Mouse (Mus musculus) CH12.LX (cell line): ENCODE measurements at regions not wholly inside any gene's neighbourhood (a gene's known extent, or its start where the extent isn't known, plus 50 kb on each side); places are given as distances from the start of the nearest gene placed in this dataset.

ENCODE experiments used
- DNase-seq: peaks from one replicate; pipeline ENCODE4 v3.0.0-alpha.2; 2013; ENCODE audit errors: extremely low read depth
- H3K27ac ChIP-seq: 2 replicates; pipeline ENCODE4 v1.5.1; 2012; ENCODE audit warnings: low read depth, mild to moderate bottlenecking, control low read depth, moderate library complexity; ENCODE audit not compliant: insufficient read depth
- H3K27me3 ChIP-seq: replicated peaks from 2 replicates; pipeline ENCODE3; 2012; ENCODE audit warnings: inconsistent platforms
- H3K36me3 ChIP-seq, 2 experiments: replicated peaks in 1 of 2; 2 replicates each; pipeline versions ENCODE3 to v1.6.1; 2012; ENCODE audit warnings: inconsistent platforms in 1 of 2, low read length in 1 of 2, mild to moderate bottlenecking in 1 of 2, mixed read lengths in 1 of 2, moderate library complexity in 1 of 2; ENCODE audit not compliant: control insufficient read depth in 1 of 2, insufficient read depth in 1 of 2
- H3K4me1 ChIP-seq, 2 experiments: 2 replicates each; pipeline ENCODE4 v1.6.1; 2012; ENCODE audit warnings: inconsistent platforms in 1 of 2, moderate library complexity in 1 of 2; ENCODE audit not compliant: insufficient read depth in 2 of 2, control insufficient read depth in 1 of 2
- H3K4me2 ChIP-seq: 2 replicates; pipeline ENCODE4 v1.6.1; 2012; ENCODE audit warnings: low read depth, mild to moderate bottlenecking, control low read depth; ENCODE audit not compliant: poor library complexity, insufficient read depth, severe bottlenecking
- H3K4me3 ChIP-seq, 3 experiments: fragments of 150-350 bp in 1 of 3; sonication (generic) in 1 of 3; replicated peaks in 1 of 3; 2 replicates each; pipeline versions ENCODE3 to v1.5.1; 2011 to 2012; ENCODE audit warnings: low read depth in 2 of 3, low read length in 2 of 3, mild to moderate bottlenecking in 2 of 3, moderate library complexity in 2 of 3, control low read depth in 1 of 3, improper control_type of control experiment in 1 of 3, inconsistent platforms in 1 of 3, mixed read lengths in 1 of 3; ENCODE audit not compliant: poor library complexity in 1 of 3
- H3K79me2 ChIP-seq: replicated peaks from 2 replicates; pipeline ENCODE4 v1.6.1; 2012; ENCODE audit warnings: mild to moderate bottlenecking, moderate library complexity; ENCODE audit not compliant: control insufficient read depth, poor library complexity, insufficient read depth, severe bottlenecking; ENCODE audit errors: extremely low read depth
- H3K9ac ChIP-seq: 2 replicates; pipeline ENCODE4 v1.6.1; 2012; ENCODE audit warnings: low read depth, mild to moderate bottlenecking, control low read depth, moderate library complexity; ENCODE audit not compliant: insufficient read depth
- H3K9me3 ChIP-seq: replicated peaks from 2 replicates; pipeline ENCODE3; 2012; ENCODE audit warnings: low read length, inconsistent platforms, mixed read lengths
- CHD1 ChIP-seq: IDR thresholded peaks from 2 replicates; pipeline ENCODE4 v1.6.1; 2012; ENCODE audit warnings: low read depth, low read length, improper control_type of control experiment, inconsistent platforms
- CHD2 ChIP-seq: IDR thresholded peaks from 2 replicates; pipeline ENCODE4 v1.6.1; 2011; ENCODE audit warnings: low read length, improper control_type of control experiment
- CTCF ChIP-seq, 2 experiments: IDR thresholded peaks in 1 of 2; conservative IDR thresholded peaks in 1 of 2; 2 replicates each; pipeline ENCODE4 v1.5.1; 2011 to 2012; ENCODE audit warnings: low read depth in 2 of 2, low read length in 2 of 2, improper control_type of control experiment in 1 of 2, inconsistent platforms in 1 of 2, mild to moderate bottlenecking in 1 of 2, moderate library complexity in 1 of 2
- ELF1 ChIP-seq: IDR thresholded peaks from 2 replicates; pipeline ENCODE4 v1.6.1; 2014; ENCODE audit warnings: low read depth, mild to moderate bottlenecking, inconsistent platforms, low read length, improper control_type of control experiment
- ETS1 ChIP-seq: conservative IDR thresholded peaks from 2 replicates; pipeline ENCODE4 v1.6.1; 2012; ENCODE audit warnings: low read depth, mild to moderate bottlenecking, inconsistent platforms, low read length, improper control_type of control experiment, moderate library complexity
- JUN ChIP-seq: IDR thresholded peaks from 2 replicates; pipeline ENCODE4 v1.6.1; 2011; ENCODE audit warnings: low read depth, mild to moderate bottlenecking, low read length, improper control_type of control experiment, moderate library complexity; ENCODE audit not compliant: insufficient read depth
- JUND ChIP-seq: conservative IDR thresholded peaks from 2 replicates; pipeline ENCODE4 v1.6.1; 2011; ENCODE audit warnings: low read depth, low read length, improper control_type of control experiment
- MAFK ChIP-seq: IDR thresholded peaks from 2 replicates; pipeline ENCODE4 v1.6.1; 2011; ENCODE audit warnings: low read length, improper control_type of control experiment; ENCODE audit not compliant: insufficient replicate concordance
- NELFE ChIP-seq: IDR thresholded peaks from 2 replicates; pipeline ENCODE4 v1.6.1; 2011; ENCODE audit warnings: low read depth, low read length, improper control_type of control experiment
- NRF1 ChIP-seq: IDR thresholded peaks from 2 replicates; pipeline ENCODE4 v1.6.1; 2014; ENCODE audit warnings: low read depth, mild to moderate bottlenecking, inconsistent platforms, low read length, improper control_type of control experiment, moderate library complexity
- PAX5 ChIP-seq: IDR thresholded peaks from 2 replicates; pipeline ENCODE4 v1.6.1; 2012; ENCODE audit warnings: low read length, inconsistent platforms, mixed read lengths
- POLR2AphosphoS2 ChIP-seq: IDR thresholded peaks from 2 replicates; pipeline ENCODE4 v1.6.1; 2011; ENCODE audit warnings: low read depth, low read length, improper control_type of control experiment
- RAD21 ChIP-seq: IDR thresholded peaks from 2 replicates; pipeline ENCODE4 v1.6.1; 2011; ENCODE audit warnings: low read depth, mild to moderate bottlenecking, low read length, improper control_type of control experiment, moderate library complexity
- RCOR1 ChIP-seq: conservative IDR thresholded peaks from 2 replicates; pipeline ENCODE4 v1.6.1; 2012; ENCODE audit warnings: low read depth, mild to moderate bottlenecking, inconsistent platforms, low read length, improper control_type of control experiment
- UBTF ChIP-seq: IDR thresholded peaks from 2 replicates; pipeline ENCODE4 v1.6.1; 2012; ENCODE audit warnings: low read depth, mild to moderate bottlenecking, inconsistent platforms, low read length, improper control_type of control experiment, moderate library complexity
- USF1 ChIP-seq: IDR thresholded peaks from 2 replicates; pipeline ENCODE4 v1.6.1; 2014; ENCODE audit warnings: low read depth, mild to moderate bottlenecking, inconsistent platforms, low read length, improper control_type of control experiment
- ZMIZ1 ChIP-seq: IDR thresholded peaks from 2 replicates; pipeline ENCODE4 v1.6.1; 2012; ENCODE audit warnings: low read depth, mild to moderate bottlenecking, inconsistent platforms, low read length, improper control_type of control experiment
- dilution Hi-C: fragments of 300-500 bp; cut with MboI; formaldehyde crosslinking; loops from 2 replicates; pipeline ENCODE4 v1.14.3; 2020; ENCODE audit warnings: low sequenced_read_pairs; ENCODE audit not compliant: extremely low pct_unique_long_range_greater_than_20kb, extremely low pct_ligation_motif_present
- in situ Hi-C: fragments of 300-500 bp; cut with MboI; formaldehyde crosslinking; loops from 3 replicates; pipeline ENCODE4 v1.14.3; 2019; ENCODE audit warnings: low sequenced_read_pairs, low pct_ligation_motif_present, low pct_unique_long_range_greater_than_20kb, mixed read lengths

DNA sequence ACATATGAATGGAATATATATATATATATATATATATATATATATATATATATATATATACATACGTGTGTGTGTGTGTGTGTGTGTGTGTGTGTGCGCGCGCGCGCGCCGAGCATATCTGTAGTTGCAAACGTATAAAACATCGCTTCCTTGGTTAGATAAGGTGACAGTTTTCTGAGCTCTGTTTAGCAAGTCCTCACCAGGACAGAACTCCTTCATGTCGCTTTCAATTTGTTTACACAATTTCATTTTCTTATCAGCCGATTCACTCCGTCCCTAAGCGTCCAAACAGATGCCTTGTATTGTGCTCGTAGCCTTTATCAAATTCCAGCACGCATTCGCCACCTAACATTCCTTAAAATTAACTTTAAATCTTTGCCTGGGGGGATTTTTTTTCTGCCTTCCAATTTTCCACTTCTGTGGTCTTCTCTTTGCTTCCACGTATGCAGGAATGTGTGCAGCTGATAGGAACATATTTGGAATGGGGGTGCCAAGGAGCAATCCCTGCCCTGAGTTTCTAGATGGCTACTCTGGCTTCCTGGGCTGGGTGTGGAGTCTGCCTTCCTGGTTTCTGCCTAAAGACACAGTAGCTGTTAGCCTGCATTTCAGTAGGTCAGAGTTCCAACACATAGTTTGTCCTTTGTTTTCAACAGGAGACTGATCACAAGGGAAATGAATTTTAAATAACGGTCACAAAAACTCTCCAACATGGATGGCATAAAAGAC lies 575.7 kb downstream of the Robo2 start:
- DNase-seq, result no peak
- in situ Hi-C loops, result no loop called here
- no peak overlapping the region for H3K4me2 ChIP-seq

GRCm38 (mm10) chr16:73821387-73822338 lies 590.0 kb downstream of the Robo2 start:
- no peaks in the 10 kb centered on the region for H3K4me1 ChIP-seq
- no peaks in the 10 kb centered on the region for H3K79me2 ChIP-seq
- dilution Hi-C loops, result no loop called here
- DNase-seq, result no peak
- no peak overlapping the region for H3K27ac ChIP-seq
- TF ChIP-seq JUND (no peak), RCOR1 (no peak), CHD2 (no peak), PAX5 (no peak), ELF1 (no peak), JUN (no peak)
- H3K9ac ChIP-seq, result no peak overlapping the region
- in situ Hi-C loops, result no loop called here
- H3K27me3 ChIP-seq, result no peaks in the 10 kb centered on the region
- peaks cover 44% of the 10 kb centered on the region for H3K9me3 ChIP-seq
- H3K4me2 ChIP-seq, result no peak overlapping the region
- no peak overlapping the region for H3K4me3 ChIP-seq
- H3K36me3 ChIP-seq, result no peaks in the 10 kb centered on the region

More for the DNA sequence above, 575.7 kb downstream of the Robo2 start:
- dilution Hi-C loops, result no loop called here
- Histone ChIP-seq H3K79me2 (no peaks in the 10 kb centered on the region), H3K4me3 (no peak overlapping the region), H3K4me1 (no peaks in the 10 kb centered on the region), H3K27me3 (no peaks in the 10 kb centered on the region), H3K9me3 (peaks cover 47% of the 10 kb centered on the region), H3K9ac (no peak overlapping the region), H3K27ac (no peak overlapping the region), H3K36me3 (no peaks in the 10 kb centered on the region)
- TF ChIP-seq MAFK (no peak), ZMIZ1 (no peak), NELFE (no peak), RAD21 (no peak), USF1 (no peak), CHD2 (no peak), NRF1 (no peak), CHD1 (no peak), POLR2AphosphoS2 (no peak), RCOR1 (no peak), UBTF (no peak), ETS1 (no peak), JUND (no peak), ELF1 (no peak), JUN (no peak), CTCF (conservative IDR thresholded peaks at IDR 0.05 in 1 of 2, IDR thresholded peaks at IDR 0.05 in 1 of 2; ENCODE audit: low read depth in 2 of 2, low read length in 2 of 2) (no peak)
